Mouse (Mus musculus) inflammation-experienced regulatory T-cells, adult 16 weeks (primary cell): ENCODE results near the gene Gm7298. TPM values are rescaled to one million over a fixed set of nuclear protein-coding genes. Genes with fewer than 3 reads are reported as not detected.

Experiments
- polyA plus RNA-seq: library from polyadenylated mRNA; unstranded; fragments of 100-300 nt; shearing (Covaris generic); gene quantifications from one replicate; pipeline ENCODE4 v1.2.1, GENCODE M21; 2017

Gene Gm7298
- polyA plus RNA-seq, result not detected

DNA sequence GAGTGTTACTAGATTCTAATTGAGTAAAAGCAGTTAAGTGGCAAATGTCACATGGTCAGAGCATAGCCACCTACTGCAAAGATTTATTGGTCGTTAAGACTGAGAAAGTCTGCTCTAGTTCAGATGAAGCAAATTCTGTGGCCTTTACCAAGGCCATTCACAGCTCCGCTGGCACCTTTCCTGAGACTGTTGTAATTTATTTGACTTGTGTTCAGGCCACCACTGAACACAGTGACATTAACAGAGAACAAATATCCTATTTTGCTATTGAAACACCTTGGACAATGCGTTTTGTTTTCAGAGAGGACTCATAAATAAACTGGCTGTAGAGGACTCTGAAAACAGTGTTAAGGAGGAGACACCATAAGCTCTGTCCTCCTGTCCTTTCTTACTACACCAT is at the start of gene Gm7298:
Gm7298 (plus strand) TSS at position 301 of the 400 bp plus-strand sequence.

DNA sequence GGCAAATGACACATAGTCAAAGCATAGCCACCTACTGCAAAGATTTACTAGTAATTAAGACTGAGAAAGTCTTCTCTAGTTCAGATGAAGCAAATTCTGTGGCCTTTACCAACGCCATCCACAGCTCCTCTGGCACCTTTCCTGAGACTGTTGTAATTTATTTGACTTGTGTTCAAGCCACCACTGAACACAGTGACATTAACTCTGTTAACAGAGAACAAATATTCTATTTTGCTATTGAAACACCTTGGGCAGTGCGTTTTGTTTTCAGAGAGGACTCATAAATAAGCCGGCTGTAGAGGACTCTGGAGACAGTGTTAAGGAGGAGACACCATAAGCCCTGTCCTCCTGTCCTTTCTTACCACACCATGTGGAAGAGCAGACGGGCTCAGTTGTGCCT is 105.5 kb downstream of the Gm7298 start, which contains the start of gene Mug1:
Mug1 (plus strand) TSS at position 271 of the 400 bp plus-strand sequence.

Other genes starting within 250 kb of the Gm7298 start
- not detected for gene A2m, start 97.6 kb upstream of the Gm7298 start, polyA plus RNA-seq
- gene Mug1, start 105.6 kb downstream of the Gm7298 start, polyA plus RNA-seq, result not detected